Mouse (Mus musculus) heart, embryonic 15.5 days (tissue): ENCODE measurements around the gene Hoxa3. TPM values are rescaled to one million over a fixed set of nuclear protein-coding genes. Genes with fewer than 3 reads are reported as not detected.

ENCODE experiments used
- ATAC-seq: fragments of 200-750 bp; cut with Nextera tagmentation; replicated peaks from 2 replicates; pipeline ENCODE4 v1.8.0; 2017; ENCODE audit warnings: low read depth, moderate TSS enrichment; ENCODE audit not compliant: insufficient number of reproducible peaks, insufficient read depth, low FRiP score
- H3K27ac ChIP-seq: fragments of 300-500 bp; sonication (generic); 2 replicates; pipeline ENCODE4 v1.5.1; 2015; ENCODE audit warnings: mild to moderate bottlenecking, inconsistent platforms
- H3K27me3 ChIP-seq: fragments of 300-500 bp; sonication (generic); 2 replicates; pipeline ENCODE4 v1.6.1; 2015; ENCODE audit warnings: inconsistent platforms
- H3K36me3 ChIP-seq: fragments of 300-500 bp; sonication (generic); 2 replicates; pipeline ENCODE4 v1.6.1; 2015; ENCODE audit warnings: mild to moderate bottlenecking, inconsistent platforms
- H3K4me1 ChIP-seq: fragments of 300-500 bp; sonication (generic); replicated peaks from 2 replicates; pipeline ENCODE4 v1.6.1; 2015; ENCODE audit warnings: inconsistent platforms
- H3K4me2 ChIP-seq: fragments of 300-500 bp; sonication (generic); 2 replicates; pipeline ENCODE4 v1.6.1; 2015; ENCODE audit warnings: inconsistent platforms, mild to moderate bottlenecking, moderate library complexity
- H3K4me3 ChIP-seq: fragments of 300-500 bp; sonication (generic); 2 replicates; pipeline ENCODE4 v1.5.1; 2015; ENCODE audit warnings: mild to moderate bottlenecking, inconsistent platforms
- H3K9ac ChIP-seq: fragments of 300-500 bp; sonication (generic); 2 replicates; pipeline ENCODE4 v1.6.1; 2015; ENCODE audit warnings: mild to moderate bottlenecking, inconsistent platforms
- H3K9me3 ChIP-seq: fragments of 300-500 bp; sonication (generic); replicated peaks from 2 replicates; pipeline ENCODE4 v1.6.1; 2016; ENCODE audit warnings: inconsistent platforms
- WGBS: fragments of 180-500 bp; shearing (Covaris S2); methylation state at CpG from one replicate; pipeline ENCODE4 v1.1.7; 2015; ENCODE audit warnings: mixed read lengths; 5-methylcytosine and 5-hydroxymethylcytosine counted together
- polyA plus RNA-seq: library from polyadenylated mRNA; unstranded; fragments of >200 nt; fragmentation: Nextera tagmentation; extraction: Ambion mirVana; gene quantifications from 2 replicates; pipeline ENCODE4 v1.2.1, GENCODE M21; 2015

Gene Hoxa3
- polyA plus RNA-seq, 1 experiment from 2014 or later = 0.89 TPM

GRCm38 (mm10) chr6:52245040-52245756, 32.1 kb upstream of the Hoxa3 start:
- Histone ChIP-seq H3K9me3 (no peaks in the 10 kb centered on the region), H3K4me1 (peaks cover 16% of the 10 kb centered on the region), H3K4me3 (peak overlapping the region; percentile 25), H3K27me3 (peaks cover 99% of the 10 kb centered on the region), H3K9ac (no peak overlapping the region), H3K4me2 (peak overlapping the region; percentile 30), H3K36me3 (no peaks in the 10 kb centered on the region), H3K27ac (no peak overlapping the region)
- WGBS = under 1% methylated on average over 70 of the region's 71 CpGs
- no peak for ATAC-seq

- Histone ChIP-seq H3K9ac (no peak overlapping the region), H3K4me2 (peak overlapping the region; percentile 30), H3K36me3 (no peaks in the 10 kb centered on the region), H3K27me3 (peaks cover 99% of the 10 kb centered on the region), H3K4me1 (peaks cover 20% of the 10 kb centered on the region), H3K27ac (no peak overlapping the region), H3K4me3 (peak overlapping the region; percentile 25), H3K9me3 (no peaks in the 10 kb centered on the region)
- ATAC-seq = no peak
- 3% methylated on average over 23 of the region's 23 CpGs for WGBS
Measured at GRCm38 (mm10) chr6:52244471-52245039, 31.4 kb upstream of the Hoxa3 start.

GRCm38 (mm10) chr6:52243681-52244121, 30.6 kb upstream of the Hoxa3 start:
- H3K9ac ChIP-seq = no peak overlapping the region
- H3K4me1 ChIP-seq = peaks cover 15% of the 10 kb centered on the region
- H3K36me3 ChIP-seq = no peaks in the 10 kb centered on the region
- no peak overlapping the region for H3K4me3 ChIP-seq
- ATAC-seq = no peak
- H3K27me3 ChIP-seq = peaks cover 98% of the 10 kb centered on the region
- H3K4me2 ChIP-seq = no peak overlapping the region
- no peaks in the 10 kb centered on the region for H3K9me3 ChIP-seq
- H3K27ac ChIP-seq = no peak overlapping the region
- WGBS = 2% methylated on average over 12 of the region's 12 CpGs

GRCm38 (mm10) chr6:52242801-52243332, 29.7 kb upstream of the Hoxa3 start:
- Histone ChIP-seq H3K4me2 (no peak overlapping the region), H3K4me3 (no peak overlapping the region), H3K27ac (no peak overlapping the region), H3K27me3 (peaks cover 98% of the 10 kb centered on the region), H3K36me3 (no peaks in the 10 kb centered on the region), H3K4me1 (peaks cover 15% of the 10 kb centered on the region), H3K9ac (no peak overlapping the region), H3K9me3 (no peaks in the 10 kb centered on the region)
- no peak for ATAC-seq
- WGBS = 7% methylated on average over 4 of the region's 4 CpGs

DNA sequence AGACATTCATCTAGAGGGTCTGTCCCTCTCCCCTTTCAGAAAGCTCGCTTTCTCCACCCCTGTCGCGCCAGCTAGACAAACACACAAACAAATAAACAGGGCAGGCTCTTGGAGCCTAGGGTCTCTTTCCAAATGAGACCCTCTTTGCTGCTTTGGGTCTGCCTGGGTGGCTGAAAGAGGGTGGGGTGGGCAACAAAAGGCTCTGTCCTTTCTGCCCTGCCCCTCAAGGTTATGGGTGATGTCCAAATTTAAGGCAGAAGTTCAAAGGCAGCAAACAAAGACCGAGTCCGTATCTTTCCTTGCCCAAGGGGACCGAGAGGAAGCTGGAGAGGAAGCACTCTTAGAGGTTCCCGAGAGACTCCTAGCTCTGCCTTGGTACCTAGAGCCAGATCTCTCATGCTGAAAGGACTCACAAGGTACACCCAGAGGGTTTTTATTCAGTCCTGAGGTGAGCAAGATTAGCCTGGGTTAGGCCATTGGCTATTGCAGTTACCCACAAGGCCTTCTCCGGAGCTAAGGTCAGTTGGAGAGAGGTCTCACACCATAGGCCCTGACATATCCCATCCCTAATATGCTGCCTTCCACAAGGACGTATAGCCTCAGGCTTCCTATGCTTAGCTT, 28.0 kb upstream of the Hoxa3 start:
- no peaks in the 10 kb centered on the region for H3K9me3 ChIP-seq
- H3K4me2 ChIP-seq = no peak overlapping the region
- WGBS = 4% methylated on average over 9 of the region's 9 CpGs
- no peak overlapping the region for H3K4me3 ChIP-seq
- no peak for ATAC-seq
- peaks cover 15% of the 10 kb centered on the region for H3K4me1 ChIP-seq
- H3K9ac ChIP-seq = no peak overlapping the region
- no peak overlapping the region for H3K27ac ChIP-seq
- H3K36me3 ChIP-seq = no peaks in the 10 kb centered on the region
- peaks cover 99% of the 10 kb centered on the region for H3K27me3 ChIP-seq

- Histone ChIP-seq H3K4me2 (peak within 1 kb of the TSS; percentile 43), H3K9ac (no peak within 1 kb of the TSS), H3K27me3 (peaks cover 99% of the 10 kb centered on the region), H3K4me1 (peaks cover 10% of the 10 kb centered on the region), H3K36me3 (no peaks in the 10 kb centered on the region), H3K27ac (no peak within 1 kb of the TSS), H3K9me3 (no peaks in the 10 kb centered on the region), H3K4me3 (peak within 1 kb of the TSS; percentile 28)
- 0 out of 2 replicates have a peak, but pooled peaks have one; percentile 33 for ATAC-seq
- WGBS = 2% methylated on average over 35 of the region's 35 CpGs
Measured at GRCm38 (mm10) chr6:52240389-52241000, 27.4 kb upstream of the Hoxa3 start, which contains the start of gene Hoxa10. Gene Hoxa10 (minus strand): TSS chr6:52240854.

DNA sequence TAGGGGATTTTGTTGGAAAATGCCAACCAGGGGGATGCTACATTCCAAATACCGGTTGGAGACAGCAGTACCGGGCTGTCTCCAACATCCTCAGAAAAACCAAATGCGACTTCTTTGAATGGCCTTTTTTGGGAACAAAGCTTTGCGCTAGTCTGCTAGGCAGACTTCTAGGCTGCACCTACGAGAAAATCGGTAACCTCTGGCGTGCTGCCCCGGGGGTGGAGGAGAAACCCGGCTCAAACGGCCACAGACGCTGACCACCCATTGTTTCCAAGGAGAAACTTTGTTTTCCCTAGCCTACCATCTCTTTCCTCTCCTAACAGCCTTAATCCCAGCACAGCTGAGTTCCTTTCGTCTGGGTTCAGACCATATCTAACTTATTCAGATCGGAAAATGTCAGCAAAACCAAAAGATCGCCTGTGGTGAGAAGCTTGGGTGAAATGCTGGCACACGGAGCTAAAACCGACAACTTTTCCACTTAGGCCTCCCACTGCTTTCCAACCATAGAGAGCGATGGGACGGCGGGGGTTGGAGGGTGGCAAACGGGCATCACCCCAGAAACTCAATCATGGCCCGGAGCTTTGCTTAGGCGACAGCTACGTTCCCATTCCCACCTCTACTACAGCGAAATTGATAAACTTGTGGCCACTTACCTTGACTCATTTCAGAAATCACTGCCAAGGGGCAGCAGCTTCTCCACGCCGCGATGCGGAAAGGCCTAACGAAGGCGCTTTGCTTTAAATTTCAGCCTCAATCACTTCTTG, 26.7 kb upstream of the Hoxa3 start:
- no peak overlapping the region for H3K27ac ChIP-seq
- H3K4me3 ChIP-seq = peak overlapping the region; percentile 28
- H3K36me3 ChIP-seq = no peaks in the 10 kb centered on the region
- 3% methylated on average over 30 of the region's 30 CpGs for WGBS
- no peaks in the 10 kb centered on the region for H3K9me3 ChIP-seq
- H3K4me1 ChIP-seq = peaks cover 4% of the 10 kb centered on the region
- H3K27me3 ChIP-seq = peaks cover 99% of the 10 kb centered on the region
- no peak for ATAC-seq
- H3K4me2 ChIP-seq = peak overlapping the region; percentile 43
- no peak overlapping the region for H3K9ac ChIP-seq

GRCm38 (mm10) chr6:52238976-52239375, 25.8 kb upstream of the Hoxa3 start:
- 7% methylated on average over 7 of the region's 7 CpGs for WGBS
- Histone ChIP-seq H3K4me2 (no peak overlapping the region), H3K4me1 (peaks cover 10% of the 10 kb centered on the region), H3K27ac (no peak overlapping the region), H3K4me3 (no peak overlapping the region), H3K9ac (no peak overlapping the region), H3K36me3 (no peaks in the 10 kb centered on the region), H3K9me3 (no peaks in the 10 kb centered on the region), H3K27me3 (peaks cover 99% of the 10 kb centered on the region)
- no peak for ATAC-seq

- Histone ChIP-seq H3K4me3 (no peak overlapping the region), H3K9me3 (no peaks in the 10 kb centered on the region), H3K27ac (no peak overlapping the region), H3K27me3 (peaks cover 99% of the 10 kb centered on the region), H3K4me1 (peaks cover 12% of the 10 kb centered on the region), H3K4me2 (no peak overlapping the region), H3K36me3 (no peaks in the 10 kb centered on the region), H3K9ac (no peak overlapping the region)
- 5% methylated on average over 7 of the region's 7 CpGs for WGBS
- no peak for ATAC-seq
Measured at GRCm38 (mm10) chr6:52238155-52238545, 25.0 kb upstream of the Hoxa3 start.

GRCm38 (mm10) chr6:52237346-52238154, 24.4 kb upstream of the Hoxa3 start:
- no peak overlapping the region for H3K9ac ChIP-seq
- no peak for ATAC-seq

More at GRCm38 (mm10) chr6:52237346-52238154, 24.4 kb upstream of the Hoxa3 start:
- Histone ChIP-seq H3K27me3 (peaks cover 99% of the 10 kb centered on the region), H3K36me3 (no peaks in the 10 kb centered on the region), H3K9me3 (no peaks in the 10 kb centered on the region), H3K4me3 (no peak overlapping the region), H3K4me2 (no peak overlapping the region), H3K27ac (no peak overlapping the region), H3K4me1 (peaks cover 12% of the 10 kb centered on the region)
- 11% methylated on average over 10 of the region's 10 CpGs for whole genome bisulfite sequencing
